Mouse (Mus musculus): ENCODE data around the gene Plppr3. TPM values are rescaled to one million over a fixed set of nuclear protein-coding genes. Genes with fewer than 3 reads are reported as not detected.
A peak's percentile ranks its signal among the peaks of the same experiment; 100 is the strongest.

The Plppr3 gene
- total and polyA plus RNA-seq, 2 experiments from 2014 or later = 283 to 541 TPM

- 48% methylated on average over 10 of the region's 10 CpGs for whole genome bisulfite sequencing
- Histone ChIP-seq H3K4me3 (ENCODE audit: low read length) (no peak overlapping the region), H3K36me3 (ENCODE audit: insufficient read depth, low read length) (peaks cover 60% of the 10 kb centered on the region), H3K4me2 (ENCODE audit: low read depth, low read length) (no peak overlapping the region), H3K9me3 (ENCODE audit: low read length) (no peaks in the 10 kb centered on the region), H3K27me3 (ENCODE audit: insufficient read depth, low read length) (no peaks in the 10 kb centered on the region), H3K9ac (replicated peaks; ENCODE audit: low read length) (peak overlapping the region; percentile 18; the same call in 1 of the 2 replicates), H3K27ac (peak overlapping the region; percentile 57; the same call in 1 of the 2 replicates), H3K4me1 (ENCODE audit: insufficient read depth, low read length) (no peaks in the 10 kb centered on the region)
- no peak for TF ChIP-seq CTCF (IDR thresholded peaks at IDR 0.05; ENCODE audit: low read depth)
- ATAC-seq (0 out of 2 replicates have a peak, but pooled peaks have one; percentile 10), DNase-seq (ENCODE audit: low spot score) (no peak)
Observed at GRCm38 (mm10) chr10:79864351-79865188, 9.9 kb downstream of the Plppr3 start.

DNA sequence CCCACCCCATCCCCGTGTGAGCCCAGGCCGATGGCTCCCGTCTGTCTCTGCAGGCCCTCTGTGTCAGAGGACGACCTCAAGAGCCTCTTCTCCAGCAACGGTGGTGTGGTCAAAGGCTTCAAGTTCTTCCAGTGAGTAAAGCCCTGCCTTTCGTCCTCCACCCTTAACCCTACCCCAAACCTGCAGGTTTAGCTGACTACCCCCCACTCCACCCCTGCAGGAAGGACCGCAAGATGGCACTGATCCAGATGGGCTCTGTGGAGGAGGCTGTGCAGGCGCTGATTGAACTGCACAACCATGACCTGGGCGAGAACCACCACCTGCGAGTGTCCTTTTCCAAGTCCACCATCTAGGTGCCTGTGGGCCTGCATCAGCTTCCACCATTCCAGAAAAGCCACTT lies 11.5 kb downstream of the Plppr3 start:
- ATAC-seq (no peak), DNase-seq (ENCODE audit: low spot score) (no peak)
- Histone ChIP-seq H3K4me2 (ENCODE audit: low read depth, low read length) (no peak overlapping the region), H3K9me3 (ENCODE audit: low read length) (no peaks in the 10 kb centered on the region), H3K4me1 (ENCODE audit: insufficient read depth, low read length) (peaks cover 9% of the 10 kb centered on the region), H3K27me3 (ENCODE audit: insufficient read depth, low read length) (no peaks in the 10 kb centered on the region), H3K27ac (peak overlapping the region; percentile 22; the same call in 1 of the 2 replicates), H3K36me3 (ENCODE audit: insufficient read depth, low read length) (peaks cover 62% of the 10 kb centered on the region), H3K9ac (replicated peaks; ENCODE audit: low read length) (no peak overlapping the region), H3K4me3 (ENCODE audit: low read length) (no peak overlapping the region)
- 58% methylated on average over 10 of the region's 10 CpGs for WGBS
- no peak for TF ChIP-seq CTCF (IDR thresholded peaks at IDR 0.05; ENCODE audit: low read depth)

- Histone ChIP-seq H3K4me2 (ENCODE audit: low read depth, low read length) (no peak overlapping the region), H3K4me3 (ENCODE audit: low read length) (no peak overlapping the region), H3K27ac (peak overlapping the region; percentile 22), H3K9me3 (ENCODE audit: low read length) (no peaks in the 10 kb centered on the region), H3K36me3 (ENCODE audit: insufficient read depth, low read length) (peaks cover 62% of the 10 kb centered on the region), H3K4me1 (ENCODE audit: insufficient read depth, low read length) (peaks cover 16% of the 10 kb centered on the region), H3K9ac (replicated peaks; ENCODE audit: low read length) (no peak overlapping the region), H3K27me3 (ENCODE audit: insufficient read depth, low read length) (no peaks in the 10 kb centered on the region)
- 60% methylated on average over 23 of the region's 23 CpGs for WGBS
- ATAC-seq = no peak
- no peak for TF ChIP-seq CTCF (IDR thresholded peaks at IDR 0.05; ENCODE audit: low read depth)
- peak; percentile 41 for DNase-seq (ENCODE audit: low spot score)
Observed at GRCm38 (mm10) chr10:79862049-79862788, 12.2 kb downstream of the Plppr3 start.

DNA sequence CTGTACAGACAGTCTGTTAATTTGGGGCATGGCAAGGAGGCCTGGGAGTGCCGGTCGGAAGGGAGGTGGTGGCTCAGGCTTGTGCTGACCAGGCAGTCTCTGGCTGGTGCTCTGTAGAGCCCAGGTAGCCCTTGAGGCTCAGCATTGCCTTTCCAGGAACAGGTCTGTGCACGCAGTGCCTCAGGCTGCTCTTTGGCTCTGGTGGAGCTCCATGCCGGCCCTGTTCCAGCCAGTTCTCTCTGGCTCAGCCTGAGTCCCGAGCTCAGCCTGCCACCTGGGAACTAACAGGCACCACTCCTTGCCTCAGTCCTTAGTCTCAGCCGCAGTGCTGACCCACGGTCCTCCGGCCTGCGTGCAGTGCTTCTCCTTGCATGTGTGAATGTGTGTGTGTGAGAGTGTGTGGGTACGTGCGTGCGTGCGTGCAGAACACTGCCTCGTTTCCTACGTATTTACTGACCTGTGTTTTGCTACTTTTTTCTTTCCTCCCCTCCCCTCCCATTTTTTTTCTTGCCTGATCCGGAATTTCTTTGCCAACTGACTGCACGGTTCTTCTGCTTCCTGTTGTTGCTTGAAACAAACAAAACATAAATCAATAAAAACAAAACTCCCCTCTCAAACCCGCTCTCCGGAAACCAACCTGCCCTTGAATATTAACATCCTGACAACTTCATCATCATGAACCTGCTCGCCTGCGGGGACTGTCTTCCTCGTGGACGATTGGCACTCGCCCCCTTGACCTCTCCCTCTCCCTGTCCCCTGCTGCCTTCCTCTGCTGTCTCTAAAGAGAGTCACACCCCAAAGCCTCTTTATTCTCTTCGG lies 13.0 kb downstream of the Plppr3 start:
- DNase-seq (ENCODE audit: low spot score) (no peak), ATAC-seq (no peak)
- Histone ChIP-seq H3K4me3 (ENCODE audit: low read length) (no peak overlapping the region), H3K4me2 (ENCODE audit: low read depth, low read length) (no peak overlapping the region), H3K27ac (peak overlapping the region; percentile 22), H3K9ac (replicated peaks; ENCODE audit: low read length) (no peak overlapping the region), H3K4me1 (ENCODE audit: insufficient read depth, low read length) (peaks cover 23% of the 10 kb centered on the region), H3K27me3 (ENCODE audit: insufficient read depth, low read length) (no peaks in the 10 kb centered on the region), H3K36me3 (ENCODE audit: insufficient read depth, low read length) (peaks cover 58% of the 10 kb centered on the region), H3K9me3 (ENCODE audit: low read length) (no peaks in the 10 kb centered on the region)
- no peak for TF ChIP-seq CTCF (IDR thresholded peaks at IDR 0.05; ENCODE audit: low read depth)
- WGBS = 64% methylated on average over 25 of the region's 25 CpGs

GRCm38 (mm10) chr10:79860079-79860911 lies 14.1 kb downstream of the Plppr3 start:
- no peak for ATAC-seq
- Histone ChIP-seq H3K4me3 (ENCODE audit: low read length) (no peak overlapping the region), H3K27ac (no peak overlapping the region; the same call in 1 of the 2 replicates), H3K9me3 (ENCODE audit: low read length) (no peaks in the 10 kb centered on the region), H3K9ac (replicated peaks; ENCODE audit: low read length) (no peak overlapping the region), H3K4me1 (ENCODE audit: insufficient read depth, low read length) (peaks cover 33% of the 10 kb centered on the region), H3K27me3 (ENCODE audit: insufficient read depth, low read length) (no peaks in the 10 kb centered on the region), H3K36me3 (ENCODE audit: insufficient read depth, low read length) (peaks cover 50% of the 10 kb centered on the region), H3K4me2 (ENCODE audit: low read depth, low read length) (no peak overlapping the region)
- WGBS = 91% methylated on average over 26 of the region's 26 CpGs
- no peak for DNase-seq (ENCODE audit: low spot score)
- no peak for TF ChIP-seq CTCF (IDR thresholded peaks at IDR 0.05; ENCODE audit: low read depth)

All from hindbrain, postnatal 0 days (tissue).